Mouse (Mus musculus) right cerebral cortex, postnatal 14 days (tissue): Measurements from ENCODE around the gene Tpk1.

ENCODE experiments used
- DNase-seq: peaks from one replicate; pipeline ENCODE4 v3.0.0; 2022

The Tpk1 gene

DNA sequence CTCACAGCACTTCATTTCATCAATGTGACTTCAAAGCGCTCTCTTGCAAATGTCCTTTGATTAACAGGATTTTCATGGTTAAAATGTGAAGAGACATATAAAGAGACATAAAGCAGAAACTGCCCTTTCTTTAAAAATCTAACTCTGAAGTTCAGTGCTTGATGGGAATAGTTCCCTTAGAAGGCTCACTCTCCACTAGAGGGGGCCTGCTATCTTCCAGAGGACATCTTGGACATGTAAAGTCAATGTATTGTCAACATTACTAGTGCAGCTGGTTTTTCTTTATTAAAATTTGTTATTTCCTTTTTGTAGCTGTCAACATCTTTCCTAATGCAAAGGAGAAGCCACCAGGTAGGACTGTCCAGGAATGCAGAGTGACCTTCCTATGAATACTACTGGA, 318.4 kb downstream of the Tpk1 start:
- no peak for DNase-seq

DNA sequence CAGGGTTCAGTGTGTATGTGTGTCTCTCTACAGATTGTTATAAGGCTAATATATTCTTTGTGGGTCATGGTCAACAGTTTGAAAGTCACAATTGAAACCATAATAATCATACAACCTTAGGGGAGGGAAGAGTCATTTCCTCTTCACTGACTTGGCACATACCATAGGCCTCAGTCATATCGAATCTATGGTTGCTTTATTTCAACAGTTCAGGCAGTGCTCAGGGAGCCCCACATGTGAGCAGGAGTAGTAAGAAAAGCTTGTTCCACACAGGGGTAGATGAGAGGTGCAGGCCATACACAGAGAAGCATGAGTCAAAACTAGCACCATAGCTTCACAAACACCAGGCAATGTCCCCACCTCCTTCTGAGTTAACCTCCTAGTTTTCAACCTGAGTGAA, 323.1 kb downstream of the Tpk1 start:
- DNase-seq = no peak

DNA sequence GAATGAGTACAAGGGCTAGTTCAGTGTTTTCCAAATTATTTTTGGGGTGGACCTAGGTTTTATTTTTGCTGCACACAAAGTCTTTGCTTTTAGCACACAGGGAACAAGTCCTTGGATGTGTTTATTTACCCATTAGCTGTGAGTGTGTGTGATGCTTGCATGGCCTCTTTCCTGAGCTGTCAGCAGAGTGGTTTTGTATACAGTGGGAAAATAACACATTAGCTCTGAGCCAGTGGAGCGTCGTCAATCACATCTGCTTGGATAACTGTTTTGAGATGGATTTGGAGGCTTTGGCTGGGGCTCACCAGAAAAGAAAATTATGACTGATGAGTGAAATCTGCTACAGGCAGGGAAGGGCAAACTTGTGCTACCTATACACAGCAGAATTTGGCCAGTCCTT, 323.7 kb downstream of the Tpk1 start:
- no peak for DNase-seq

GRCm38 (mm10) chr6:43338804-43339203, 327.3 kb downstream of the Tpk1 start:
- no peak for DNase-seq

DNA sequence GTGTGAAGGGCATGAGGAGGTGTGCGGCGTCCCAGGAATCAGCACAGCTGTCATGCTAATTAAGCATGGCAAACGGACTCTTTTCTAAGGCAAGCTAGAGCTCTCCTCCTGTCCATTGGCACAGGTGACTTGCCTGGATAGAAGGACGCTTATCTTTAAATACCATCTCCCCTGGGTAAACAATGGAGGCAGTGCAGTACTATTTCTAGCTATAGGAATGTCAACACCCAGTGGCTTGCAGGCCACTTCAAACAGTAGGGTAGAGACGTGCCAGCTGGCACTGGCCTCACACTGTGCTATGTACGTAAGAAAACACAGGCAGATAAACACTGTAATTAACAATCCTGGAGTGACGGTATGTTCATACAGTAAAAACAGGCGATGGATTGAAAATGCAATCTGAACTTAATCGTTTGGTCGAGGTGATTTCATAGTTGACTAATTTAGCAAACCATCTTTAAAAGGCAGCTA, 328.6 kb downstream of the Tpk1 start:
- no peak for DNase-seq

GRCm38 (mm10) chr6:43335619-43336234, 330.4 kb downstream of the Tpk1 start:
- peak; percentile 42 for DNase-seq

DNA sequence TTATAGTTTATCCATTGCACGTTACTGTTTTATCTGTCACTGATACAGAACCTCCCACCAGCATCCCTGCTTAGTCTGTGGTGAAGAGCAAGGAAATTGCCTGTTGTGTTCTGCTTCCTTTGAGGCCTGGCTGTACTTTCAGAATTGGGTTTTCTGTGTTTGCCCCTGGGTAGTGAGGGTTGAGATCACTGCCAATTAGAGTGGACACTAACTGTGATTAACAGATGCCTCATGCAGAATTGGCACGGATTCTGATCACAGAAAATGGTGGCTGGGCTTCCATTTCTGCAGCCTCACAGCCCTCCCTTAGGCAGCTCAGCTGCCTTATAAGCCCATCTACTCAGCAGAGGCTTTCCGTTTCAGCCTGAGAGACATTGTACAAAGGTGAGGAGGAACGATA, 332.6 kb downstream of the Tpk1 start:
- no peak for DNase-seq

DNA sequence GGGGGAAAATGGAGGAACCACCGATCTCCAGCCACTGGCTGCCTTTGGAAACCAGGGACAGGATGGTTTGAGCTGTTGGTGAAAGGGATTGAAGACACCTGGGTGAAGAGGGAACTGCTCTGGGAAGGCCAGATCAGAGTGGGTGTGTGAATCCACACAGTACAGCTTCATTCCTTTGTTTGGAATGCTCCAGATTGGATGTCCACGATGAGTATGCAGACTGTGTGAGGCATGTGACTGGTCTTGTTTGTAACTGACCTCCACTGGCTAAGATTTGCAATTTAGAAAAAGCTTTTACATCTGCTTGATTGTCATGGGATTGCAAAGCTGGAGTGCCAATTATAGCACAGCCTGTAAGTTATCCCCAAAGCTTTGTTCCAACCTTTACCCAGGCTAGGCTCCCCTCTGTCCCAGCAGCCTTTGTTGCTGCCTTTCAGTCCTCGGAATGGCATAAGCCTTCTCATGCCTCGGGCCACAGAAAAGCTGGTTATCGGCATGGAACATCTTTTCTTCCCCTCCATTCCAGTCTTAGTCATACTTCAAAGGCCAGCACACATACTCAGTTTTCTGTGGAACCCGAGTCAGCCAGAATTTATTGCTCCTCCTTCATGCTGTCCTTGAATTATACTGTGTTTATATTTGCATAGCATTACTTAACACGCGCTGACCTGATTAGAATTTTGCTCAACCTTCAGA, 353.0 kb downstream of the Tpk1 start:
- no peak for DNase-seq

- DNase-seq = no peak
Measured at GRCm38 (mm10) chr6:43312546-43312945, 353.5 kb downstream of the Tpk1 start.

DNA sequence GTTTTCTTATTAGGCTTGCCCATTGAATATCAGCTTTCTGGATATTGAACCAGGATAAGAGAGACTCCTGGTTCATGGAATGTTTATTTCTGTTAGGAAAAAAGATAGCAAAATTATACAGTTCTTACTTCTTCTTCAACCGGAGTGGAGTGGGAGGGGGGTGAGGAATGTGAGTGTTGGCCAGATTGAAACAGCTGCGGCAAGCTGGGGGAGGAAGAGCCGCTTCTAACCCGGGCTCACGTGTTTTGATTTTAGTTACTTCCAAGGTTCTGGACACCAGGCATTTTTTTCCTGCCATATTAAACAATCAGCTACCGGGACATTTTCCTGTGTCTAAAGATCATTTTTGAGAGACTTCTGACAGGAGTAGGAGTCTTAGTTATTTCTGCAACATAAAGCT, 356.0 kb downstream of the Tpk1 start:
- no peak for DNase-seq

GRCm38 (mm10) chr6:43309454-43309853, 356.6 kb downstream of the Tpk1 start, which contains the start of gene Nobox:
Gene Nobox, minus strand, starts transcription at chr6:43309554.
- no peak for DNase-seq

DNA sequence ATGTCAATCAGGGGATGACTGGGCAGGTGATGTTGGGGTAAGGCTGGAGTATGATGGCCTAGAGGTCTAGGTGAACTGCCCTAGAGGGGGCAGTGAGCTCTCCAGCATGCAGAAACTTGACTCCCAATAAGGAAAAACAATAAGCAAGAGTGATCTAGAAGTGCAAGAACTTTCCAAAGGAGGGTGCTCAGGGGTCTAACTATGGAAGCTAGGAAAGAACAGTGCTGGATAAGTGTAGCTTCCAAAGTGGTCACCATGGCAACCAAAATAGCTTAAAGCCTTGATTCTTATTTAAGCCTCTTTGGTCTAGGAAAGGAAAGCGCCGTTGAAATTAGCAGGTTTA, 368.6 kb downstream of the Tpk1 start:
- DNase-seq = peak; percentile 17

DNA sequence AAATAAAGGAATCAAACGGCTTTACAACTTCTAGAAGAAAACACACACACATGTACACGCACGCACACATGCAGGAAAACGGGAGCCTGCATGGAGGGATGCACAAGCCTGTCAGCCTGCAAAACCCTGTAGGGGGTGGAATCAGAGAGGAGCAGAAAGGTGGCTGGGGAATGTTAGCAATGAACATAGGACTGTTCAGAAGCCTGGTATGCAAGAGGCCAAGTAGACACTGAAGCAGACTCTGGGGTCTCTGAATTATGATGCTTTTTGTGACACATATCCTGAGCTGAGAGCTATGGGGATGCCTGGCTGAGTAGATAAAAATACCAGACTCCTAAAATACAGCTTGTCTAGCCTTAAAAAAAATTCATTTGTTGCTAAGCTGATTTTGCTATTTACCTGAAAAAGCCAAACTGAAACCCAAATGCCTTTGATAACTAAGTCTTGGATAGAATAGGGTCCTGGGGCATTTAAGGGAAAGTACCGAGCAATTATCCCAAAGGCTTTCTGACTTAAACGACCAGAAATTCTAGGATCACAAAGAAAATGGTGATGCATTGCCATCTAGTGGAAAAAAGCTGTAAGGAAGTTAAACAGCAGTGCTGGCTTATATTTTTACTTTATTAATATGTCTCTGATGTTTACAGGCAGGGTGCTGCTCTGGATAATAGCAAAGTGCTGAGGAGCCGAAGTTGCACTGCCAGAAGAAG, 369.1 kb downstream of the Tpk1 start:
- no peak for DNase-seq

GRCm38 (mm10) chr6:43295908-43296307, 370.2 kb downstream of the Tpk1 start:
- DNase-seq = no peak
